In the genomic region with DNA sequence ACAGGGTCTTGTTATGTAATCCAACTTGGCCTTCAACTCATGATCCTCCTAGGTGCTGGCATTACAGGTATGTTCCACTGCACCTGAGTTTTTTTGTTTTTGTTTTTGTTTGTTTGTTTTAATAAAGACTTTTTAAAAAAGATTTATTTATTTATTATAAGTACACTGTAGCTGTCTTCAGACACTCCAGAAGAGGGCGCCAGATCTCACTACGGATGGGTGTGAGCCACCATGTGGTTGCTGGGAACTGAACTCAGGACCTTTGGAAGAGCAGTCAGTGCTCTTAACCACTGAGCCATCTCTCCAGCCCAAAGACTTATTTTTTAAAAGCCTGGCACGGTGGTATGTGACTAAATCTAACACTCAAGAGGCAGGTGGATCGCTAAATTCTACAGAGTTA, we compare ENCODE assay signal across 25 mouse cellular contexts. TPM values are rescaled to one million over a fixed set of nuclear protein-coding genes. Genes with fewer than 3 reads are reported as not detected.
A peak's percentile ranks its signal among the peaks of the same experiment; 100 is the strongest.
DNase-seq lines count a peak whose midpoint lies in the region; ATAC-seq and TF ChIP-seq lines count a peak whose summit lies in the region.
"Not testable (repeated sequence)": the region's sequence is repeated elsewhere in the genome, so short reads cannot be mapped to it uniquely, and the experiment has no call there.
"Had no signal": no experiment of that assay in that cellular context is flagged by ENCODE, and none has a peak within 500 bp of the region (broad histone marks: within the 10 kb centered on the region; RNA-seq: fewer than 3 reads in every experiment).

No protein-coding gene starts in this region.

- not testable (repeated sequence) for H3K9ac ChIP-seq in ES-Bruce4 (ENCODE audit: low read depth, poor library complexity, severe bottlenecking); heart, adult 2 months (ENCODE audit: low read depth, low read length); liver, postnatal 0 days (replicated peaks)

- not testable (repeated sequence) for H3K79me2 ChIP-seq in heart, adult 2 months (replicated peaks; ENCODE audit: control insufficient read depth, insufficient read depth, low read length)

- not testable (repeated sequence) for TF ChIP-seq EP300 in ES-Bruce4 (IDR thresholded peaks at IDR 0.05; ENCODE audit: insufficient read depth, low read depth, low read length); heart, adult 2 months (IDR thresholded peaks at IDR 0.05; ENCODE audit: insufficient read depth, low read depth, low read length); liver, postnatal 0 days (IDR thresholded peaks at IDR 0.05; ENCODE audit: low read depth)

- DNase-seq in heart, adult 2 months; kidney, adult 2 months; left cerebral cortex, adult 2 months (ENCODE audit: extremely low spot score in 1 of 2, low spot score in 2 of 2); liver, postnatal 0 days: not testable (repeated sequence)
- peak; percentile 15 for DNase-seq in thymus, postnatal 14 days

- not testable (repeated sequence) for H3K36me3 ChIP-seq in ES-Bruce4 (ENCODE audit: control insufficient read depth, insufficient read depth, low read length, poor library complexity, severe bottlenecking); heart, adult 2 months (ENCODE audit: control insufficient read depth, insufficient read depth, low read length); kidney, adult 2 months (ENCODE audit: control insufficient read depth, insufficient read depth, low read length); liver, postnatal 0 days (replicated peaks; ENCODE audit: insufficient read depth, low read length)

- H3K4me2 ChIP-seq in liver, postnatal 0 days (ENCODE audit: low read depth, low read length) = not testable (repeated sequence)

- not testable (repeated sequence) for H3K4me3 ChIP-seq in ES-Bruce4 (ENCODE audit: low read depth, low read length); heart, adult 2 months; kidney, adult 2 months (ENCODE audit: insufficient read depth, low read depth, low read length); left cerebral cortex, adult 2 months; liver, postnatal 0 days (ENCODE audit: low read depth, low read length)

- not testable (repeated sequence) for H3K27me3 ChIP-seq in ES-Bruce4 (ENCODE audit: control insufficient read depth, insufficient read depth, low read length, poor library complexity, severe bottlenecking); heart, adult 2 months (ENCODE audit: control insufficient read depth, insufficient read depth, low read length); kidney, adult 2 months (replicated peaks; ENCODE audit: control insufficient read depth, insufficient read depth, low read length); liver, postnatal 0 days (ENCODE audit: insufficient read depth, low read length)

- TF ChIP-seq POLR2A in ES-Bruce4 (IDR thresholded peaks at IDR 0.05; ENCODE audit: insufficient read depth, low read length); heart, adult 2 months (IDR thresholded peaks at IDR 0.05; ENCODE audit: insufficient read depth, low read depth, low read length); kidney, adult 2 months (IDR thresholded peaks at IDR 0.05; ENCODE audit: low read depth, low read length): not testable (repeated sequence)

- not testable (repeated sequence) for ATAC-seq in liver, postnatal 0 days

- 64% methylated on average over 4 of the region's 4 CpGs for WGBS in heart, adult 2 months
- 72% methylated on average over 4 of the region's 4 CpGs for WGBS in kidney, adult 2 months
- 71% methylated on average over 4 of the region's 4 CpGs for WGBS in liver, postnatal 0 days (ENCODE audit: insufficient replicate concordance)

- not testable (repeated sequence) for H3K27ac ChIP-seq in ES-Bruce4 (ENCODE audit: insufficient read depth, low read length); heart, adult 2 months; kidney, adult 2 months (ENCODE audit: insufficient read depth, low read depth, low read length); left cerebral cortex, adult 2 months; liver, postnatal 0 days (ENCODE audit: low read depth)

- peak; percentile 15 for TF ChIP-seq CTCF in ES-Bruce4 (IDR thresholded peaks at IDR 0.05; ENCODE audit: low read depth, low read length)
- peak; percentile 39 for TF ChIP-seq CTCF in heart, adult 2 months (IDR thresholded peaks at IDR 0.05)
- 0 out of 2 replicates have a peak, but pooled peaks have one; percentile 1 for TF ChIP-seq CTCF in kidney, adult 2 months (conservative IDR thresholded peaks at IDR 0.05; ENCODE audit: insufficient read depth, insufficient read length, low read depth, low read length)
- peak; percentile 17 for TF ChIP-seq CTCF in left cerebral cortex, adult 2 months (IDR thresholded peaks at IDR 0.05)
- TF ChIP-seq CTCF in liver, postnatal 0 days (IDR thresholded peaks at IDR 0.05; ENCODE audit: low read depth) = peak; percentile 44

- H3K9me3 ChIP-seq in ES-Bruce4 (replicated peaks; ENCODE audit: control insufficient read depth, insufficient read depth, low read length, poor library complexity, severe bottlenecking); liver, postnatal 0 days (ENCODE audit: low read length): not testable (repeated sequence)

- intact Hi-C loops in heart, adult 2 months (cut with DNase I); left cerebral cortex, adult 2 months (cut with DNase I): not testable (repeated sequence)

- not testable (repeated sequence) for H3K4me1 ChIP-seq in ES-Bruce4 (ENCODE audit: control insufficient read depth, insufficient read depth, low read length); heart, adult 2 months (ENCODE audit: control insufficient read depth, insufficient read depth, low read length)
- H3K4me1 ChIP-seq in kidney, adult 2 months (ENCODE audit: control insufficient read depth, insufficient read depth, low read length) = peaks cover 12% of the 10 kb centered on the region
- peaks cover 21% of the 10 kb centered on the region for H3K4me1 ChIP-seq in liver, postnatal 0 days (ENCODE audit: insufficient read depth)

RNA-seq across cellular contexts. Expression of gene A630095N17Rik, which starts 0.6 kb away (rescaled TPM):
- not detected in 2 replicates for polyA plus RNA-seq in ES-Bruce4 (2011; ENCODE audit: insufficient read depth, insufficient read length, low read depth, missing spikeins)
- not detected for total RNA-seq in heart, adult 2 months (2021)
- not detected in 2 replicates for polyA plus RNA-seq in heart, adult 2 months (2012; rRNA removed)
- not detected in 2 replicates for polyA plus RNA-seq in kidney, adult 2 months (2012; rRNA removed)
- not detected for total RNA-seq in left cerebral cortex, adult 2 months (2021)
- 0.18 TPM in 1 of 2 replicates, not detected in the other for polyA plus RNA-seq in liver, postnatal 0 days (2015; fragmentation: Nextera tagmentation; extraction: Ambion mirVana)
- total RNA-seq: adrenal gland, adult 8-10 months; adrenal gland, postnatal 25 days; gastrocnemius, postnatal 10 days; gastrocnemius, postnatal 36 days; heart, adult 8-10 months; heart, postnatal 25 days had no signal
- polyA plus RNA-seq: activated CD4-positive, CD25-positive, alpha-beta regulatory T cell, adult 4 months; brain, embryonic 14.5 days; cortical plate, adult 2 months; embryonic facial prominence, embryonic 10.5 days; embryonic facial prominence, embryonic 13.5 days; erythroblast, embryonic 14.5 days; forebrain, embryonic 12.5 days; forebrain, embryonic 15.5 days; heart, embryonic 11.5 days; heart, embryonic 14.5 days; heart, postnatal 0 days; hindbrain, embryonic 12.5 days; hindbrain, embryonic 15.5 days had no signal

RNA-seq across cellular contexts. Expression of gene Dnajb2, which starts 3.7 kb away (rescaled TPM):
- polyA plus RNA-seq in ES-Bruce4 (2011; ENCODE audit: insufficient read depth, insufficient read length, low read depth, missing spikeins) = 18.9 and 23.8 TPM in 2 replicates
- total RNA-seq in heart, adult 2 months (2021) = 100 to 1,000 TPM; 111 to 129 TPM
- 67.9 and 93.3 TPM in 2 replicates for polyA plus RNA-seq in heart, adult 2 months (2012; rRNA removed)
- polyA plus RNA-seq in kidney, adult 2 months (2012; rRNA removed) = 41.1 and 42.6 TPM in 2 replicates
- 100 to 1,000 TPM in 1 of 2 experiments, 10 to 100 TPM in 1; 93.6 to 102 TPM for total RNA-seq in left cerebral cortex, adult 2 months (2021)
- polyA plus RNA-seq in liver, postnatal 0 days (2015; fragmentation: Nextera tagmentation; extraction: Ambion mirVana) = 29.0 and 31.0 TPM in 2 replicates

RNA-seq across cellular contexts. Expression of gene Tuba4a, which starts 12.8 kb away (rescaled TPM):
- 97.4 and 113 TPM in 2 replicates for polyA plus RNA-seq in ES-Bruce4 (2011; ENCODE audit: insufficient read depth, insufficient read length, low read depth, missing spikeins)
- total RNA-seq in heart, adult 2 months (2021) = 100 to 1,000 TPM; 973 to 976 TPM
- 781 and 842 TPM in 2 replicates for polyA plus RNA-seq in heart, adult 2 months (2012; rRNA removed)
- 213 and 301 TPM in 2 replicates for polyA plus RNA-seq in kidney, adult 2 months (2012; rRNA removed)
- total RNA-seq in left cerebral cortex, adult 2 months (2021) = 100 to 1,000 TPM; 594 to 616 TPM
- 291 and 298 TPM in 2 replicates for polyA plus RNA-seq in liver, postnatal 0 days (2015; fragmentation: Nextera tagmentation; extraction: Ambion mirVana)

RNA-seq across cellular contexts. Expression of gene Stk16, which starts 21.9 kb away (rescaled TPM):
- 27.8 and 37.4 TPM in 2 replicates for polyA plus RNA-seq in ES-Bruce4 (2011; ENCODE audit: insufficient read depth, insufficient read length, low read depth, missing spikeins)
- 10 to 100 TPM; 42.4 to 42.5 TPM for total RNA-seq in heart, adult 2 months (2021)
- polyA plus RNA-seq in heart, adult 2 months (2012; rRNA removed) = 68.3 and 82.0 TPM in 2 replicates
- polyA plus RNA-seq in kidney, adult 2 months (2012; rRNA removed) = 254 and 277 TPM in 2 replicates
- 10 to 100 TPM; 85.6 to 86.0 TPM for total RNA-seq in left cerebral cortex, adult 2 months (2021)
- 88.3 and 101 TPM in 2 replicates for polyA plus RNA-seq in liver, postnatal 0 days (2015; fragmentation: Nextera tagmentation; extraction: Ambion mirVana)

RNA-seq across cellular contexts. Expression of gene Glb1l, which starts 21.9 kb away (rescaled TPM):
- 5.1 and 10.6 TPM in 2 replicates for polyA plus RNA-seq in ES-Bruce4 (2011; ENCODE audit: insufficient read depth, insufficient read length, low read depth, missing spikeins)
- total RNA-seq in heart, adult 2 months (2021) = 1 to 10 TPM; 3.2 to 3.8 TPM
- polyA plus RNA-seq in heart, adult 2 months (2012; rRNA removed) = 4.9 and 8.5 TPM in 2 replicates
- 118 and 146 TPM in 2 replicates for polyA plus RNA-seq in kidney, adult 2 months (2012; rRNA removed)
- total RNA-seq in left cerebral cortex, adult 2 months (2021) = 10 to 100 TPM; 12.7 to 15.6 TPM
- 2.7 and 3.5 TPM in 2 replicates for polyA plus RNA-seq in liver, postnatal 0 days (2015; fragmentation: Nextera tagmentation; extraction: Ambion mirVana)
